Mouse (Mus musculus): ENCODE results near the gene Ccnd3.

GRCm38 (mm10) chr17:47524991-47525390 is 20.1 kb downstream of the Ccnd3 start:
- TF ChIP-seq CTCF (IDR thresholded peaks at IDR 0.05; ENCODE audit: insufficient read depth, low read length) = no peak
- TF ChIP-seq POLR2A (IDR thresholded peaks at IDR 0.05; ENCODE audit: borderline replicate concordance, extremely low read depth, low read depth, low read length) = no peak
